Mouse (Mus musculus) olfactory bulb, adult 2 months (tissue): Measurements from ENCODE around the gene Rlf. TPM values are rescaled to one million over a fixed set of nuclear protein-coding genes. Genes with fewer than 3 reads are reported as not detected.
"Not testable (repeated sequence)": the region's sequence is repeated elsewhere in the genome, so short reads cannot be mapped to it uniquely, and the experiment has no call there.

Source experiments
- H3K27ac ChIP-seq: fragments of 200-500 bp; 2 replicates; pipeline ENCODE4 v1.5.1; 2012; ENCODE audit warnings: low read depth, low read length; ENCODE audit not compliant: insufficient read depth
- H3K4me1 ChIP-seq: fragments of 200-500 bp; 2 replicates; pipeline ENCODE4 v1.6.1; 2012; ENCODE audit warnings: low read length; ENCODE audit not compliant: control insufficient read depth, insufficient read depth
- H3K4me3 ChIP-seq: fragments of 200-500 bp; 2 replicates; pipeline ENCODE4 v1.5.1; 2012; ENCODE audit warnings: mild to moderate bottlenecking, low read depth, low read length, moderate library complexity; ENCODE audit not compliant: insufficient read depth
- CTCF ChIP-seq: fragments of 200-500 bp; IDR thresholded peaks from 2 replicates; pipeline ENCODE4 v1.5.1; 2012; ENCODE audit warnings: low read depth, mild to moderate bottlenecking, low read length, moderate library complexity; ENCODE audit not compliant: insufficient read depth
- POLR2A ChIP-seq: fragments of 200-500 bp; IDR thresholded peaks from 2 replicates; pipeline ENCODE4 v1.6.1; 2012; ENCODE audit warnings: mild to moderate bottlenecking, low read depth, low read length, moderate library complexity; ENCODE audit not compliant: insufficient read depth
- WGBS: fragments of 180-500 bp; shearing (Covaris S2); methylation state at CpG from one replicate; pipeline ENCODE4 v1.1.7; 2018; 5-methylcytosine and 5-hydroxymethylcytosine counted together
- polyA plus RNA-seq: library from polyadenylated mRNA; stranded (reverse); fragments of >200 nt; gene quantifications from 2 replicates; pipeline ENCODE4 v1.2.4, GENCODE M21; 2012; ENCODE audit warnings: low replicate concordance; ENCODE audit not compliant: missing spikeins, insufficient read depth, insufficient read length

The Rlf gene
- polyA plus RNA-seq, 1 experiment: not detected

DNA sequence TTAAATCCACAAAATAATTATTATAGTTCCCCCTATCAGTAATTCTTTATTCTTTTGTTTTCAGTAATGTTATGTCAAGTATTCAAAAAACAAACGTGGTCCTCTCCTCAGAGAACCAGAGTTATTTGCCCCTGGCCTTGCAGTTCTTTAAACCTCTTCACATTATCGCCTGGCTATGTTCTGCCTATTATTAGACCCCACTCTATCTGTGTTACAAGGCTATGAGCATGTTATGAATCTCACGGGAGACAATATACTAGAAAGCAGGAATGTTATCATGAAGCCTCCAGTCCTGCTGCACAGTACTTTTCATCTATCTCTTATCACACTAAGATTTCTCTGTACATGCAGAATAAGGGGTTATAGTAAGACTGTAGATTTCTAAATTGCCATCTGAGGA lies 35.2 kb downstream of the Rlf start:
- no peaks in the 10 kb centered on the region for H3K4me1 ChIP-seq
- H3K4me3 ChIP-seq: no peak overlapping the region
- 88% methylated on average over 3 of the region's 3 CpGs for WGBS
- TF ChIP-seq CTCF: no peak
- no peak for TF ChIP-seq POLR2A
- H3K27ac ChIP-seq: no peak overlapping the region

- Histone ChIP-seq H3K27ac (no peak overlapping the region), H3K4me3 (no peak overlapping the region), H3K4me1 (no peaks in the 10 kb centered on the region)
- 93% methylated on average over 2 of the region's 2 CpGs for WGBS
- TF ChIP-seq POLR2A (no peak), CTCF (no peak)
Observed at GRCm38 (mm10) chr4:121167656-121168055, 47.2 kb downstream of the Rlf start.

DNA sequence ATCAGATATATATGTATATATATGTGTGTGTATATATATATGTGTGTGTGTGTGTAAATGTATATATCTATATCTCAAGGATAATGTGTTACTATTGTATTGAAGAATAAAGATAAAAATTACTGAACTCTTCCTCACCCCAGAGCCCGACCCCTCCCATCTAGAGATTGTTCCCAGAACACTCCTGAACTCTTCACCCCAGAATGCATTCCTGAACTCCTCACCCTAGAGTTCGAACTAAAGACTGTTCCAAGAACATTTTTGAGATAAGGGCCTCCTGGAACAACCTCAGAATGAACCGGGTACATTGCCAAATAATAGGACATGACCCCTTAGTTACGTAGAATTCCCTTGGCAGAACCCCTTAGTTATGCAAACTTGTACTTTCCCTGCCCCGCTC lies 48.2 kb downstream of the Rlf start:
- H3K27ac ChIP-seq, H3K4me1 ChIP-seq, H3K4me3 ChIP-seq: not testable (repeated sequence)
- 90% methylated on average over 4 of the region's 5 CpGs for WGBS

DNA sequence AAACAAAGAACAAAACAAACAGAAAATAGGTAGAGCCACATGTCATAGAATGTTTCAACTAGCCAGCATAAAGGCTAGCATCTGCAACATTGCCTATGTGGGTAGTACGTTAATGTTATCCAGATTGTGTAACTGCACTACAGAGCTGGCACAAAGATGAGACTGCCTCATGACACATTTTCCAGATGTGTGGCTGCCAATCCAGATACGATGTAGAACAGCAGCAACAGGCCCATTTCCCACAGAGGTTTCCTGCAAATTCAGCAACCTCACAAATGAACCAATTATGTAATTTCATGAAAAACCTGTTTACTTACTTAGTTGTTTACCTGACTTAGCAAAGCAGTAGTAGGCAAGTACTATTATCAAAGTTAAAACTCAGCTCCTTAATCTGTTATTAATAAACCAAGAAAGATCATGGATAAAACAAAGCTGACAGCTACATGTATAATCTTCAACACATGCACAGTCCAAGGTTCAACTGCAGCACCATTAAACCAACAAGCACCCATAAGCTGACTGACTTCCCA lies 51.3 kb downstream of the Rlf start:
- no peaks in the 10 kb centered on the region for H3K4me1 ChIP-seq
- WGBS: 92% methylated on average over 2 of the region's 2 CpGs
- TF ChIP-seq POLR2A (no peak), CTCF (no peak)
- H3K4me3 ChIP-seq: no peak overlapping the region
- H3K27ac ChIP-seq: no peak overlapping the region

DNA sequence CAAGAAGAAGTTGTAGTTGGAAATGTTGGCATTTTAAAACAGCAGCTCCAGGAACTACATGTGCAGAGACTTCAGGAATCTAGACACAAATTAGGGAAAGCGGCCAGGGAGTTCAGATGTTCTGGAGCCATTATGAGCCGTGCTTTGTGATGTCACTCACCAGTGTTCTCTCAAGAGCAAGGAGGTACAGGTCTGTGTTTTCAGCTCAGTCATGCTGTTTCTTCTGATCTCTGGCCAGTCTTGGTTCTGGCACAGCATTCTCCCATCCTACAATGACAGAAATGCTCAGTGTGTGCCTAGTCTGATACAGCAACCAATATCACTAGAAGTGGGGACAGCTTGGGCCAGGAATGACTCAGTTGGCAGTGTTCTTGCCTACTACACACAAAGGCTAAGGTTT lies 105.8 kb downstream of the Rlf start, which contains the start of gene Tmco2:
TSS of gene Tmco2 (minus strand) at position 101 of the 400 bp plus-strand sequence.
- 91% methylated on average over 2 of the region's 2 CpGs for WGBS
- TF ChIP-seq CTCF: no peak
- no peak for TF ChIP-seq POLR2A

GRCm38 (mm10) chr4:121103304-121103703 lies 111.6 kb downstream of the Rlf start:
- no peak overlapping the region for H3K4me3 ChIP-seq
- no peak overlapping the region for H3K27ac ChIP-seq
- WGBS: 88% methylated on average over 4 of the region's 4 CpGs
- H3K4me1 ChIP-seq: no peaks in the 10 kb centered on the region
- no peak for TF ChIP-seq POLR2A
- no peak for TF ChIP-seq CTCF

More for the DNA sequence above, 105.8 kb downstream of the Rlf start, which contains the start of gene Tmco2:
- Histone ChIP-seq H3K4me1 (no peaks in the 10 kb centered on the region), H3K27ac (no peak within 1 kb of the TSS), H3K4me3 (no peak within 1 kb of the TSS)

GRCm38 (mm10) chr4:121097650-121098378 lies 117.1 kb downstream of the Rlf start, which contains the start of gene Zmpste24:
Gene Zmpste24, minus strand, starts transcription at chr4:121098241.
- TF ChIP-seq POLR2A (peak; percentile 32; the same call in 1 of the 2 replicates), CTCF (no peak)
- Histone ChIP-seq H3K27ac (no peak within 1 kb of the TSS), H3K4me1 (peaks cover 2% of the 10 kb centered on the region; the same call in 1 of the 2 replicates), H3K4me3 (peak within 1 kb of the TSS; percentile 92)
- WGBS: under 1% methylated on average over 39 of the region's 39 CpGs

Other genes starting within 250 kb of the Rlf start
- not detected in 2 replicates for gene Smap2, start 197.8 kb downstream of the Rlf start, polyA plus RNA-seq
- not detected in 2 replicates for gene Col9a2, start 175.7 kb downstream of the Rlf start, polyA plus RNA-seq
- gene Zmpste24, start 116.8 kb downstream of the Rlf start, polyA plus RNA-seq: not detected in 2 replicates
- not detected in 2 replicates for gene Tmco2, start 105.9 kb downstream of the Rlf start, polyA plus RNA-seq
- not detected in 2 replicates for gene Gm12888, start 109.8 kb upstream of the Rlf start, polyA plus RNA-seq
- not detected in 2 replicates for gene Gm12886, start 208.0 kb upstream of the Rlf start, polyA plus RNA-seq